In the genomic region with DNA sequence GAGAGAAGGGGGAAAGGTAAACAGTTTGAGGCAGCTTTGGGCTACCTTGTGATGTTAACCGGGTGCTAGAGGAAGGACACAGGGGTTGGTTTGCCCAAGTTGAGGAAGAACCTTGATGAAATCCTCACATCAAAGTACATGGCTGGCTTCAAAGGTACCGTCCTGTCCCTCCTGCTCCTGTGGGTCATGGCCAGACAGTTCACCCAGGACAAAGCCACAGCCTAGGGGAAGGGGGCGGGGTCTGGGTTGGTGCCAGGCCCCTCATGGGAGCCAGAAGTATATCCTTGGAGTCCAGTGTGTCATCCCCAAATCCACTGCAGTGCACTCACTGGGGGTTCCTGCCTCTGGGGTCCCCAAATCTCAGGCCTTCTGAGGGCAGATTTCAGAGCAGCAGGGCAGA, we compare ENCODE assay signal across 23 mouse cellular contexts.
A peak's percentile ranks its signal among the peaks of the same experiment; 100 is the strongest.
DNase-seq lines count a peak whose midpoint lies in the region; ATAC-seq and TF ChIP-seq lines count a peak whose summit lies in the region.
"Had no signal": no experiment of that assay in that cellular context is flagged by ENCODE, and none has a peak within 500 bp of the region (broad histone marks: within the 10 kb centered on the region; RNA-seq: fewer than 3 reads in every experiment).

No protein-coding gene starts in this region.

- no peak overlapping the region for H3K9ac ChIP-seq in liver, embryonic 11.5 days (ENCODE audit: low read depth, low read length)
- no peak overlapping the region for H3K9ac ChIP-seq in liver, postnatal 0 days (replicated peaks)
- H3K9ac ChIP-seq: embryonic facial prominence, embryonic 15.5 days; forebrain, embryonic 15.5 days; hindbrain, embryonic 15.5 days; limb, embryonic 13.5 days; midbrain, embryonic 12.5 days had no signal

- no peak overlapping the region for H3K4me2 ChIP-seq in liver, embryonic 11.5 days
- 0 out of 2 replicates have a peak overlapping the region, but pooled peaks have one; percentile 9 for H3K4me2 ChIP-seq in liver, postnatal 0 days (ENCODE audit: low read depth, low read length)
- H3K4me2 ChIP-seq: embryonic facial prominence, embryonic 15.5 days; forebrain, embryonic 15.5 days; hindbrain, embryonic 15.5 days; limb, embryonic 13.5 days; midbrain, embryonic 12.5 days had no signal

- no peak for TF ChIP-seq CTCF in liver, postnatal 0 days (IDR thresholded peaks at IDR 0.05; ENCODE audit: low read depth)
- no peak for TF ChIP-seq CTCF in layer of hippocampus, adult 2 months (conservative IDR thresholded peaks at IDR 0.05)

- peak; percentile 50; the same call in 1 of the 2 replicates for TF ChIP-seq EP300 in liver, postnatal 0 days (IDR thresholded peaks at IDR 0.05; ENCODE audit: low read depth)

- no peaks in the 10 kb centered on the region for H3K36me3 ChIP-seq in liver, embryonic 11.5 days (ENCODE audit: control insufficient read depth, insufficient read depth, low read length)
- H3K36me3 ChIP-seq in liver, postnatal 0 days (replicated peaks; ENCODE audit: insufficient read depth, low read length): no peaks in the 10 kb centered on the region
- H3K36me3 ChIP-seq: embryonic facial prominence, embryonic 15.5 days; forebrain, embryonic 15.5 days; hindbrain, embryonic 15.5 days; limb, embryonic 13.5 days; midbrain, embryonic 12.5 days had no signal

- no peaks in the 10 kb centered on the region for H3K4me1 ChIP-seq in liver, embryonic 11.5 days (replicated peaks; ENCODE audit: control insufficient read depth, insufficient read depth, low read length)
- H3K4me1 ChIP-seq in liver, postnatal 0 days (ENCODE audit: insufficient read depth): peaks cover 13% of the 10 kb centered on the region
- H3K4me1 ChIP-seq: embryonic facial prominence, embryonic 15.5 days; forebrain, embryonic 15.5 days; hindbrain, embryonic 15.5 days; limb, embryonic 13.5 days; midbrain, embryonic 12.5 days had no signal

- peak; percentile 39 for DNase-seq in ovary, postnatal 36 days (ENCODE audit: low spot score)
- DNase-seq in ovary, postnatal 10 days (ENCODE audit: low spot score): no peak
- DNase-seq in adrenal gland, postnatal 14 days: peak; percentile 92
- DNase-seq in liver, embryonic 11.5 days (ENCODE audit: low spot score): no peak
- peak; percentile 75 for DNase-seq in liver, postnatal 0 days
- no peak for DNase-seq in urinary bladder, postnatal 10 days (ENCODE audit: low spot score)
- no peak for DNase-seq in layer of hippocampus, adult 2 months (ENCODE audit: low spot score in 2 of 2)
- DNase-seq in kidney, adult 11 months: no peak
- DNase-seq: cerebellum, adult 11 months; cerebellum, adult 9-11 months; gastrocnemius, postnatal 10 days; heart, adult 2 months; heart, postnatal 4 days; kidney, adult 9 months; kidney, postnatal 25 days; layer of hippocampus, postnatal 36 days; lung, postnatal 10 days; thymus, postnatal 14 days had no signal

- 0 out of 2 replicates have a peak overlapping the region, but pooled peaks have one; percentile 25 for H3K27ac ChIP-seq in liver, embryonic 11.5 days (ENCODE audit: low read depth, low read length)
- H3K27ac ChIP-seq in liver, postnatal 0 days (ENCODE audit: low read depth): peak overlapping the region; percentile 88
- H3K27ac ChIP-seq in layer of hippocampus, adult 2 months: no peak overlapping the region
- H3K27ac ChIP-seq: embryonic facial prominence, embryonic 15.5 days; forebrain, embryonic 15.5 days; heart, adult 2 months; hindbrain, embryonic 15.5 days; limb, embryonic 13.5 days; midbrain, embryonic 12.5 days had no signal

- H3K9me3 ChIP-seq in liver, embryonic 11.5 days (ENCODE audit: control insufficient read depth, low read length): no peaks in the 10 kb centered on the region
- no peaks in the 10 kb centered on the region for H3K9me3 ChIP-seq in liver, postnatal 0 days (ENCODE audit: low read length)
- H3K9me3 ChIP-seq: embryonic facial prominence, embryonic 15.5 days; forebrain, embryonic 15.5 days; hindbrain, embryonic 15.5 days; limb, embryonic 13.5 days; midbrain, embryonic 12.5 days had no signal

- ATAC-seq in liver, embryonic 11.5 days (replicated peaks; ENCODE audit: low FRiP score): peak; percentile 54
- peak; percentile 80 for ATAC-seq in liver, postnatal 0 days
- ATAC-seq: forebrain, embryonic 15.5 days had no signal

- 40% methylated on average over 3 of the region's 3 CpGs for WGBS in liver, embryonic 11.5 days
- WGBS in liver, postnatal 0 days (ENCODE audit: insufficient replicate concordance): 45% methylated on average over 3 of the region's 3 CpGs

- H3K4me3 ChIP-seq in liver, embryonic 11.5 days (ENCODE audit: low read depth, low read length): no peak overlapping the region
- no peak overlapping the region for H3K4me3 ChIP-seq in liver, postnatal 0 days (ENCODE audit: low read depth, low read length)
- H3K4me3 ChIP-seq in layer of hippocampus, adult 2 months: no peak overlapping the region
- H3K4me3 ChIP-seq: embryonic facial prominence, embryonic 15.5 days; forebrain, embryonic 15.5 days; heart, adult 2 months; hindbrain, embryonic 15.5 days; limb, embryonic 13.5 days; midbrain, embryonic 12.5 days had no signal

- no peaks in the 10 kb centered on the region for H3K27me3 ChIP-seq in liver, embryonic 11.5 days (replicated peaks; ENCODE audit: control insufficient read depth, insufficient read depth, low read length)
- H3K27me3 ChIP-seq in liver, postnatal 0 days (ENCODE audit: insufficient read depth, low read length): no peaks in the 10 kb centered on the region
- H3K27me3 ChIP-seq: embryonic facial prominence, embryonic 15.5 days; forebrain, embryonic 15.5 days; hindbrain, embryonic 15.5 days; midbrain, embryonic 12.5 days had no signal

Comparison
In these comparisons a context has a peak if more than half of its experiments do, and no peak if none do; other contexts are left out.
1. DNase-seq: peak in ovary, postnatal 36 days (single experiment), adrenal gland, postnatal 14 days (single experiment) and liver, postnatal 0 days (single experiment); none in ovary, postnatal 10 days (single experiment), liver, embryonic 11.5 days (single experiment), urinary bladder, postnatal 10 days (single experiment), layer of hippocampus, adult 2 months (0 of 2) and kidney, adult 11 months (single experiment).